Mouse (Mus musculus): ENCODE measurements around the gene Rassf7. TPM values are rescaled to one million over a fixed set of nuclear protein-coding genes. Genes with fewer than 3 reads are reported as not detected.
"Not testable (repeated sequence)": the region's sequence is repeated elsewhere in the genome, so short reads cannot be mapped to it uniquely, and the experiment has no call there.

Rassf7 gene
- polyA plus RNA-seq, 1 experiment from 2014 or later, result 35.4 TPM

DNA sequence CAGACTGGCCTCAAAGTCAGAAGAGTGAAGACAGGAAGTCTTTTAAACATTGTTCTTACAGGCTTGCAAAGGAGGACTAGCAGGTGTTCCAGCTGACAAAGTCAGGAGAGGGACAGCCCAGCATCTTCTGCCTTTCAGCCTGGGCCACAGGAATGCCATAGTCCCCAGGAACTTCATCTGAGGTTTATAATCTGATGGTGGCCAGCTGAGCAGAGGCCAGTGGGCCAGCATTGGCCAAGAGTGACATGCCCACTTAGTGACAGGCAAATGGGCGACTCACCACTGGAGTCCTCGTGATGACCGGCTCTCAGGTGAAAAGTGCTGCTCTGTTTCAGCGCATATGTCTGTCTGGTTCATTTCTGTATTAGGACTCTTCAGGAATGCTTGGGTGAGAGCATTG, 14.9 kb downstream of the Rassf7 start:
- peak overlapping the region; percentile 95; the same call in 1 of the 2 replicates for H3K4me2 ChIP-seq
- H3K9ac ChIP-seq, result no peak overlapping the region
- no peak for ATAC-seq (ENCODE audit: low FRiP score)
- H3K36me3 ChIP-seq (replicated peaks), result peaks cover 51% of the 10 kb centered on the region
- H3K27ac ChIP-seq, result no peak overlapping the region
- no peaks in the 10 kb centered on the region for H3K27me3 ChIP-seq
- H3K4me1 ChIP-seq, result peaks cover 24% of the 10 kb centered on the region
- H3K4me3 ChIP-seq (replicated peaks), result peak overlapping the region; percentile 99; the same call in 1 of the 2 replicates
- WGBS, result 96% methylated on average over 4 of the region's 4 CpGs
- H3K9me3 ChIP-seq, result no peaks in the 10 kb centered on the region

DNA sequence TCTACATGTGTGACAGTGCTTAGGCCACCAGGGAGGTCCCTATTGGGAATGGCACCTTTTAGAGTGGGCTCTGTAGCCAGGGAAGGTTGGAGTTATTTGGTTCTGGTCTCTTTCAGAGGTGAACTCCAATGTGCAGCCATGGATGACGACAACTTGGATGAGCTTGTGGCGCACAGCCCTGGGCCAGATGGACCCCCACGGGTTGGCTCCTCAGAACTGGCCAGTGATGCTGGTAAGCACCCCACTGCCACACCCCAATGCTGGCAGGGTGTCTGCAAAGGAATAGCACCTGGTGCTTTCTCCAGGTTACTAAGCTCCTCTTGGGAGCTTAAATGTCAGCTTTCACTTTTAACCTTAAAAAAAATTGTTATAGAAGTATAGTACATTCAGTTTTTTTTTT, 15.5 kb downstream of the Rassf7 start:
- no peak for ATAC-seq (ENCODE audit: low FRiP score)
- Histone ChIP-seq H3K36me3 (replicated peaks) (peaks cover 55% of the 10 kb centered on the region), H3K4me2 (no peak overlapping the region), H3K27ac (no peak overlapping the region), H3K9ac (no peak overlapping the region), H3K4me1 (peaks cover 24% of the 10 kb centered on the region), H3K9me3 (no peaks in the 10 kb centered on the region), H3K27me3 (no peaks in the 10 kb centered on the region), H3K4me3 (replicated peaks) (no peak overlapping the region)
- 93% methylated on average over 3 of the region's 3 CpGs for WGBS

DNA sequence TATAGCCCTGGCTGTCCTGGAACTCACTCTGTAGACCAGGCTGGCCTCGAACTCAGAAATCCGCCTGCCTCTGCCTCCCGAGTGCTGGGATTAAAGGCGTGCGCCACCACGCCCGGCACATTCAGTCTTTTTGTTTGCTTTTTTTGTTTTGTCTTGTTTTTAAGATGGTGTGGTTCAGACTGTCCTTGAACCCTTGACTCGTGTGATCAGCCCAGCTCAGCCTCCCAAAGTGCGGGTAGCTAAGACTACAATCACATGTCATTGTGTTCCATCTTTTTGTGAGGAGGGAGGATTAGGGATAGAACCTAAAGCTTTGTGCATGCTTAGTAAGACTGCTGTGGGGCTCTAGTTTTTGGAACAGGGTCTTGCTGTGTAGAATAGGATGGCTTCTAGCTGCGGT, 15.9 kb downstream of the Rassf7 start:
- Histone ChIP-seq H3K27me3 (no peaks in the 10 kb centered on the region), H3K36me3 (replicated peaks) (peaks cover 58% of the 10 kb centered on the region), H3K9me3 (no peaks in the 10 kb centered on the region), H3K4me3 (replicated peaks) (no peak overlapping the region), H3K9ac (no peak overlapping the region), H3K27ac (no peak overlapping the region), H3K4me2 (no peak overlapping the region), H3K4me1 (peaks cover 24% of the 10 kb centered on the region)
- ATAC-seq (ENCODE audit: low FRiP score), result no peak
- 91% methylated on average over 9 of the region's 10 CpGs for WGBS

DNA sequence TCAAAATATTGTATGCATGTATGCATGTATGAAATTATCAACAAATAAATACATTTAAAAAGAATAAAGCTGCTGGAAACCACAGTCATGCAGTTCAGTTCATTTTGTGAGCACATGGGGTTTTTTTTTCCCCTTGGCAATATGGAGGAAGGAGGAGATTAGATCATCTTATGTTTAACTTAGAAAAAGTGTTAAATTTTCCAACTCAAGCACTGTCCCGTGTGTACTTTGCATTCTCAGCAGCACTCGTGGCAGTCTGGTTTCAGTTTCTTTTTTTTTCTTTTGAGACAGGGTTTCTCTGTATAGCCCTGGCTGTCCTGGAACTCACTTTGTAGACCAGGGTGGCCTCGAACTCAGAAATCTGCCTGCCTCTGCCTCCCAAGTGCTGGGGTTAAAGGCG, 34.8 kb downstream of the Rassf7 start:
- not testable (repeated sequence) for H3K27ac ChIP-seq; H3K9ac ChIP-seq; ATAC-seq (ENCODE audit: low FRiP score); H3K27me3 ChIP-seq; H3K4me1 ChIP-seq; H3K9me3 ChIP-seq; H3K4me3 ChIP-seq (replicated peaks); H3K4me2 ChIP-seq
- H3K36me3 ChIP-seq (replicated peaks), result peaks cover 92% of the 10 kb centered on the region
- 89% methylated on average over 4 of the region's 4 CpGs for WGBS

DNA sequence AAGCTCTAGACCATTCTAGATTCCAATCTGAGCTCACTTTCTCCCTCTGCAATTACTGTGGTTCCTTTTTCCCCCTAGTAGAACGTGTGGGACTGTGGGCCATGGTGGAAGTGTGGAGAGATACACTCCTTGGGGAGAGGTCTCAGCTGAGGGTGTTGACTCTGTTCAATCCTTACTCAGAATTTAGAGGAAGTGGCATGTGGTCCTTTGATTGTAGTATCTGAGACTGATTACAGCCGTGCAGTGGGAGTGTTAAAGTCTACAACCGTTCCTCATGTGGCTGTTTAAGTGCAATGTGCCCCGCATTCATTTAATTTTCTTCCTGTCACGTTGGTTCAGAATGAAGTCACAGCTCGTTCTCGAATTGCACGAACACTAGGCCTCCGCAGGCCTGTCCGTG, 40.5 kb downstream of the Rassf7 start:
- H3K4me2 ChIP-seq, result no peak overlapping the region
- 91% methylated on average over 10 of the region's 10 CpGs for WGBS
- no peaks in the 10 kb centered on the region for H3K4me1 ChIP-seq
- peaks cover 91% of the 10 kb centered on the region for H3K36me3 ChIP-seq (replicated peaks)
- no peak overlapping the region for H3K4me3 ChIP-seq (replicated peaks)
- no peaks in the 10 kb centered on the region for H3K27me3 ChIP-seq
- H3K27ac ChIP-seq, result no peak overlapping the region
- no peaks in the 10 kb centered on the region for H3K9me3 ChIP-seq
- H3K9ac ChIP-seq, result no peak overlapping the region
- no peak for ATAC-seq (ENCODE audit: low FRiP score)

DNA sequence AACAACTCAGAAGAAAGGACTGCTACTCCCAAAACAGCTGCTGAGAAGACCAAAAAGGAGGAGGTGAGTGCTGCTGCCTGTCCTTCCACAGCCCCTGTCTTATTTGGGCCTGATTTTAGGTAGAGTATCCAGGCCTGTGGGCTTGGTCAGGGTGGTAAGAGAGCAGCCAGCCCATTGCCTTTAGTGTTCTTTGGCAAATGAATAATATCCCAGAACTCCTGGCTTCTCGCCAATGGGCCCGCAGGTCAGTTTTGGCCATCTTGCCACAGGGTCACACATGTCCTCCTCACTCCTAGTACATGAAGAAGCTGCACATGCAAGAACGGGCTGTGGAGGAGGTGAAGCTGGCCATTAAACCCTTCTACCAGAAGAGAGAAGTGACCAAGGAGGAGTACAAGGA, 45.8 kb downstream of the Rassf7 start:
- ATAC-seq (ENCODE audit: low FRiP score), result no peak
- Histone ChIP-seq H3K9ac (no peak overlapping the region), H3K27ac (no peak overlapping the region), H3K4me1 (peaks cover 15% of the 10 kb centered on the region), H3K36me3 (replicated peaks) (peaks cover 81% of the 10 kb centered on the region), H3K4me3 (replicated peaks) (no peak overlapping the region), H3K4me2 (no peak overlapping the region), H3K27me3 (no peaks in the 10 kb centered on the region), H3K9me3 (no peaks in the 10 kb centered on the region)
- WGBS, result 93% methylated on average over 3 of the region's 3 CpGs

DNA sequence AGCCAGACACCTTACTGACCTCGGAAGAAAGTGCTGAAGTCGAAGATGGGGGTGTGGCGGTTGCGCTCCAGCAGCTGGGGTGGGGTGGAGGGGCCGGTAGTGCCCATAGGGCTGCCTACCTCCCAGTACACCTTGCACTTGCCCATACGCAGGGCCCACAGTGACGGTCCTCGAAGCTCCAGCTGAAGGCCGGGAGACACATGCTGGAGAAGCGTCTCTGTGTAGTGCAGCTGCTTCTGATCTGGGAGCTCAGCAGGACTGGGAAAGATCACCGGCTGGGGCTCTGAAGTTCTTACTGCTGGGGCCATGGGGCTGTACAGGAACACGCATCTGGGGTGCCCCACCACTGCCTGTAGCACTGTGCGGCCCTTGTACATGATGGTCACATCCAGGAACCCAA, 48.0 kb downstream of the Rassf7 start:
- Histone ChIP-seq H3K27ac (no peak overlapping the region), H3K9me3 (no peaks in the 10 kb centered on the region), H3K4me3 (replicated peaks) (no peak overlapping the region), H3K4me2 (no peak overlapping the region), H3K36me3 (replicated peaks) (peaks cover 59% of the 10 kb centered on the region), H3K4me1 (peaks cover 15% of the 10 kb centered on the region), H3K9ac (no peak overlapping the region), H3K27me3 (0 out of 2 replicates have a peak, but pooled peaks cover 2% of the 10 kb centered on the region)
- WGBS, result 89% methylated on average over 13 of the region's 13 CpGs
- no peak for ATAC-seq (ENCODE audit: low FRiP score)

DNA sequence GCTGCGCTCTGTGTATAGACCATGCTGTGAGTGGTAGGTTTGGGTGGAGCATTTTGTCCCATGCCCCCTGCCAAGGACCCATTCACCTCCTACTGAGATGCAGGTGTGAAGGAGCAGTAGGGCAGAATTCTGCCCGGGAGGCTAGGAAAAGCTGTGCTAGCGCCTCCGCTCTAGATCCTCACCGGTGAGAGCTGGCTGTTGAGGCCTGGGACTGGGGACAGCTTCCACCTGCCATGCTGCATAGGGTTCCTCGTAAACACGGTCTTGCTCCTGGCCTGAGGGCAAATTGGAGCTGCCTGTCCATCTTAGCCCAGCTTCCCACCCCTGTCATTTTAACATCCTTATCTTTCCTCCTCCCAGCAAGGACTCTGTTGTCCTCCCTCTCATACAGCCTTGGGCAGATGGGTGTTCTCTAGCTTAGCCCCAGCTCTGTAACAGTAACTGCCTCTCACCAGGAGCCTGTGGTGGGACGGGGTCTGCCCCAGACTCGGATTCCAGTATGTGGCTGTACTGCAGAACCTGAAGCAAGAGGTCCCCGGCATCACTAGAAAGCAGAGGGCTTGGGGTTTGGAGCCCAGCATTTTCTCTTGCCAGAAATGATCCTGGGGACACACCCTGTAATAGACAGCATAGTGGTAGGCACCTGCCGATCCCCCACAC, 48.5 kb downstream of the Rassf7 start:
- Histone ChIP-seq H3K4me2 (no peak overlapping the region), H3K9ac (no peak overlapping the region), H3K27ac (no peak overlapping the region), H3K36me3 (replicated peaks) (peaks cover 54% of the 10 kb centered on the region), H3K4me1 (peaks cover 15% of the 10 kb centered on the region), H3K9me3 (no peaks in the 10 kb centered on the region), H3K27me3 (peaks cover 7% of the 10 kb centered on the region; the same call in 1 of the 2 replicates), H3K4me3 (replicated peaks) (no peak overlapping the region)
- no peak for ATAC-seq (ENCODE audit: low FRiP score)
- 79% methylated on average over 11 of the region's 11 CpGs for WGBS

DNA sequence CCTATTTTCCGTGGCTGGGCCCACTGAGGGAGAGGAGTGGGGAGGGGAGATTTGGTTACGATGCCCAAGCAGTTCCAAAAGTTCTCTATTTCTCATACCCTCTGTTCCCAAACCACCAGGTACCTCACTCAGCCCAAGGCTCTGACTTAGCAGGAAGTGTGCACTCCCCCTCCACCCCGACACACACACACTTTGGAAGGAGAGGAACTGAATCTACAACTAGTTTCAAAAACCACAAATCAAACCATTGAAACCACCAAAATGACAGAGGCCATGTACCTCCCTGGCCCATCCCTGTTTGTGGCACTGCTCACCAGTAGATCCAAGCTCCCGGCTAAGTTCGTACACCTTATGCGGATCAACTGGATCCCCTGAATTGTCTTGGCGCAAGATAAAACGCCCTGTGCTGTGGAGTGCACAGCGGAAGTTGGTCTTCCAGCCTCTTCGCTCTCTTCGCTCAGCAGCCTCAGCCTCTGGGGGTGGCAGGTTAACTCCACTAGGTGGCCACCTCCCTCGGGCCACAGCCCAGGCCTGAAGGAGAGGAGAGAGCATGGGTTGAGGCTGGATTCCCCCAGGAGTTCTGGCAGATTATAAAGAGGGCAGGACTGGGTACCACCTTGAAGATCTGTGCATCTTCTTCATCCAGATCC, 49.2 kb downstream of the Rassf7 start:
- peaks cover 15% of the 10 kb centered on the region for H3K4me1 ChIP-seq
- H3K9ac ChIP-seq, result no peak overlapping the region
- H3K27ac ChIP-seq, result 0 out of 2 replicates have a peak overlapping the region, but pooled peaks have one; percentile 1
- H3K36me3 ChIP-seq (replicated peaks), result peaks cover 47% of the 10 kb centered on the region
- peak; percentile 43; the same call in 1 of the 2 replicates for ATAC-seq (ENCODE audit: low FRiP score)
- 35% methylated on average over 12 of the region's 12 CpGs for WGBS
- peaks cover 11% of the 10 kb centered on the region; the same call in 1 of the 2 replicates for H3K27me3 ChIP-seq
- no peak overlapping the region for H3K4me3 ChIP-seq (replicated peaks)
- no peak overlapping the region for H3K4me2 ChIP-seq
- H3K9me3 ChIP-seq, result no peaks in the 10 kb centered on the region

DNA sequence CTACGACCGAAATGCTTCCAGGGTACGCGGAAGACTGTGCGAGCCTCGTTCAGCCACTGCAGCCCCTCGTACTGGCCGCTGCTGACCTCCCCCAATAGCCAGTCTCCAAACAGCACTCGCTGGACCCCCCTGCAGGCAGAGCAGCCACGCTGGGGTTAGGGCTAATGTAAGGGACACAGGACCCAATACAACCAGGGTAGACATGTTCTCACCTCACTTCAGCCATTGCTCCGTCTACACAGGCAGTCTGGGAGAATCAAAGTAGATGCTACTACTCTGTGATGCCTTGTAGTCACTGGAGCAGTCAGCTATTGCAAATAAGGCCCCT, 49.7 kb downstream of the Rassf7 start:
- Histone ChIP-seq H3K27me3 (peaks cover 11% of the 10 kb centered on the region; the same call in 1 of the 2 replicates), H3K27ac (no peak overlapping the region), H3K4me2 (no peak overlapping the region), H3K9me3 (no peaks in the 10 kb centered on the region), H3K9ac (no peak overlapping the region), H3K36me3 (replicated peaks) (peaks cover 42% of the 10 kb centered on the region), H3K4me3 (replicated peaks) (no peak overlapping the region), H3K4me1 (peaks cover 15% of the 10 kb centered on the region)
- 43% methylated on average over 11 of the region's 11 CpGs for WGBS
- ATAC-seq (ENCODE audit: low FRiP score), result peak; percentile 13; the same call in 1 of the 2 replicates

DNA sequence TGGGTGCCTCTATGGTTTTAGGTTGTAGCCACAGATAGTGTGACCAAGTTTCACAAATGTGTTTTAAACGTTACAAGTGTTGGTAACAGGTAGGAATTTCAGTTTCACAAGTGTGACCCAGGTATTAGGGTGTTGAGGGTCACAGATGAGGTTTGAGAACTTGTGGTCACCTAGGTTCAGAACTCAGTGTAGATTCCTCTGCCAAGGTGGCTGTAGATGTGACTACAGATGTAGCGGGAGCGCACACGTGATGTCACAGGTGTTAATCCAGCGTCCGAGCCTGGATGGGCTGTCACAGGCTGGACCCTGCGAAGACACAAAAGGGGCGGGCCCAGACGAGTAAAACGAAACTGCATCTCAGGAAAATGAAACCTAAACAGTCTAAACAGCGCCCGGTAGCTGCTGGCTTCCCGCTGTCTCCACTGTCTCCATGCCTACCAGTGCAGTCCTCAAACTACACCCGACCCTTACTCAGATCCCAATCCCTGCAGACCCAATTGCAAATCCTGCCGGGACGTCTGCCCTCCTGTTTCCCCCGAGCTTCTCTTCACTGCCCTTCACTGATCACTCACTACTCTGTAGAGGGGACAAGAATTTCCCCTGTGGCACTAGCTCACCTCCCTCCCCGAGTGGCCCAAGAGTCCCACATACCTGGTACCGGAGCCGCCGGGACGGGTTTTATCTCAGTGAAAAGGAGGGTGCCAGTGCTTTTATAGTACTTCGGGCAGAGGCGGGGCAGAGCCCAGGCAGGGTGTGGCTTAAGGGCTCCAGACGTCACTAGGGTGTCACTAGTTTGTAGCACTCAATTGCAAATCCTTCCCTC, 50.3 kb downstream of the Rassf7 start, which contains the start of gene Irf7:
Irf7 (minus strand) TSS at position 743 of the 823 bp plus-strand sequence.
- Histone ChIP-seq H3K27ac (no peak within 1 kb of the TSS), H3K9ac (peak within 1 kb of the TSS; percentile 52), H3K27me3 (peaks cover 11% of the 10 kb centered on the region; the same call in 1 of the 2 replicates), H3K4me2 (peak within 1 kb of the TSS; percentile 53), H3K4me3 (replicated peaks) (peak within 1 kb of the TSS; percentile 32), H3K4me1 (peaks cover 15% of the 10 kb centered on the region), H3K36me3 (replicated peaks) (peaks cover 36% of the 10 kb centered on the region), H3K9me3 (no peaks in the 10 kb centered on the region)
- 14% methylated on average over 25 of the region's 25 CpGs for WGBS
- peak; percentile 40; the same call in 1 of the 2 replicates for ATAC-seq (ENCODE audit: low FRiP score)
